Mouse (Mus musculus) testis, adult 2 months (tissue): Measurements from ENCODE around the gene Ctsz.

Experiments
- CTCF ChIP-seq: fragments of 200-500 bp; IDR thresholded peaks from 2 replicates; pipeline ENCODE4 v1.5.1; 2012; ENCODE audit warnings: low read depth, mild to moderate bottlenecking, inconsistent platforms, low read length, moderate library complexity; ENCODE audit not compliant: control insufficient read depth, insufficient read depth, insufficient replicate concordance
- POLR2A ChIP-seq: fragments of 200-500 bp; IDR thresholded peaks from 2 replicates; pipeline ENCODE4 v1.6.1; 2012; ENCODE audit warnings: low read depth, mild to moderate bottlenecking, inconsistent platforms, low read length, moderate library complexity; ENCODE audit not compliant: control insufficient read depth

DNA sequence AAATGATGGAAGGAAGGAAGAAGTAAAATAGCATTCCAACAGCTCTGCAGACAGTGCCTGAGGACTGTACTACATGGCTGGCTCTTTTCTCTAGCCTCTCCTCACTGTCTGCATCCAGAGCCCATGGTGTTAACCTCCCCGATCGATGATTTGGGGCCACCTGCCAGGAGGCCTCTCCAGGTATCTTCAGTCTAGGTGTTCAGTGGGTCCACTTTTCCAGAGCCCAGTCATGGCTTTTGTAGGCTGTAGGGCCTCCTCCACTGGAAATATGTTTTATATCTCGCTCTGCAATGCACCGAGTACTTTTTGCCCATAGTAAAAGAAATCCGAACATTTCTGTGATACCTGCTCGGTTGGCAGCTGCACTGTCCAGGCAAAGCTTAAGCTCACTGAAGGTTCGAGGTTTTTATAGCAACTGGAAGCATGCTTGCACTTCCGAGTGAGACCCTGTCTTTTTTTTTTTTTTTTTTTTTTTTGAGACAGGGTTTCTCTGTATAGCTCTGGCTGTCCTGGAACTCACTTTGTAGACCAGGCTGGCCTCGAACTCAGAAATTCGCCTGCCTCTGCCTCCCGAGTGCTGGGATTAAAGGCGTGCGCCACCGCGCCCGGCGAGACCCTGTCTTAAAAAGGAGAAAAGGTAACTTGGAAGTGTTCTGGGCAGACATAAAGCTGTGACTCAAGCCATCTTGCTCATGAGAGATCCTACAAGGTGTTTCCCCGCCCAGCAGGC, 23.7 kb downstream of the Ctsz start:
- no peak for TF ChIP-seq CTCF
- no peak for TF ChIP-seq POLR2A
